Comparison of ENCODE assay signal across 24 mouse cellular contexts in the genomic region with DNA sequence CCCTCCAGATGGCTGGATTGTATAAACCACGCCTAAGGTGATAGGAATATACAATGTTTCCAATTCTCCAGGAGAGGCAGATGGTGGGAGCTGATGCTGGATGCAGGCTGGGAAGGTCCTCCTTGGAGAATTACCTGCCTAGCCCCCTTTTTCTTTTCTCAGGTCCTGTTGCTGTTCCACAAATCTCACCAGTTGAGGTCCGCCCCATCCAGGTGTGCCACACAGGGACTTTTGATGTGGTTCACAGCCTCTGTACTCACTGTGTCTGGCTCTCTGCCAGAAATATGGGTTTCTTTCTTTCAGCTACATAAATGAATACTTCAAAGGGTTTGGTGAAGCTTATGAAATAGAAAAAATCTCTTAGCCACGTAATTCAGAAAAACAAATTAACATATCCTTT. TPM values are rescaled to one million over a fixed set of nuclear protein-coding genes. Genes with fewer than 3 reads are reported as not detected.
DNase-seq lines count a peak whose midpoint lies in the region; ATAC-seq lines count a peak whose summit lies in the region.
"Had no signal": no experiment of that assay in that cellular context is flagged by ENCODE, and none has a peak within 500 bp of the region (broad histone marks: within the 10 kb centered on the region; RNA-seq: fewer than 3 reads in every experiment).

No protein-coding gene starts in this region.

- H3K9me3 ChIP-seq in embryonic facial prominence, embryonic 14.5 days (ENCODE audit: control insufficient read depth, low read length) = no peaks in the 10 kb centered on the region
- H3K9me3 ChIP-seq in embryonic facial prominence, embryonic 10.5 days = no peaks in the 10 kb centered on the region
- H3K9me3 ChIP-seq: forebrain, embryonic 13.5 days; hindbrain, embryonic 13.5 days; limb, embryonic 13.5 days; midbrain, embryonic 13.5 days had no signal

- peaks cover 7% of the 10 kb centered on the region; the same call in 1 of the 2 replicates for H3K4me1 ChIP-seq in embryonic facial prominence, embryonic 14.5 days (ENCODE audit: control insufficient read depth, insufficient read depth, low read length)
- H3K4me1 ChIP-seq in embryonic facial prominence, embryonic 10.5 days = peaks cover 15% of the 10 kb centered on the region

- no peak overlapping the region for H3K9ac ChIP-seq in embryonic facial prominence, embryonic 14.5 days (ENCODE audit: low read depth, low read length)
- H3K9ac ChIP-seq: forebrain, embryonic 13.5 days; hindbrain, embryonic 13.5 days; limb, embryonic 13.5 days; liver, embryonic 14.5 days; midbrain, embryonic 13.5 days had no signal

- no peak overlapping the region for H3K4me3 ChIP-seq in embryonic facial prominence, embryonic 14.5 days (ENCODE audit: low read depth, low read length)
- no peak overlapping the region for H3K4me3 ChIP-seq in embryonic facial prominence, embryonic 10.5 days
- H3K4me3 ChIP-seq: forebrain, embryonic 13.5 days; hindbrain, embryonic 13.5 days; layer of hippocampus, adult 2 months; limb, embryonic 13.5 days; midbrain, embryonic 13.5 days had no signal

- H3K36me3 ChIP-seq in embryonic facial prominence, embryonic 14.5 days (ENCODE audit: control insufficient read depth, insufficient read depth, low read length) = no peaks in the 10 kb centered on the region
- H3K36me3 ChIP-seq in embryonic facial prominence, embryonic 10.5 days (replicated peaks) = no peaks in the 10 kb centered on the region
- H3K36me3 ChIP-seq: hindbrain, embryonic 13.5 days; limb, embryonic 13.5 days; midbrain, embryonic 13.5 days had no signal

- peaks cover 12% of the 10 kb centered on the region for H3K27me3 ChIP-seq in embryonic facial prominence, embryonic 14.5 days (replicated peaks; ENCODE audit: control insufficient read depth, insufficient read depth, low read length)
- H3K27me3 ChIP-seq in embryonic facial prominence, embryonic 10.5 days (replicated peaks; ENCODE audit: low read depth, poor library complexity, severe bottlenecking) = peaks cover 30% of the 10 kb centered on the region
- H3K27me3 ChIP-seq: Patski had no signal

- H3K27ac ChIP-seq in embryonic facial prominence, embryonic 14.5 days (replicated peaks; ENCODE audit: low read depth, low read length) = no peak overlapping the region
- H3K27ac ChIP-seq in embryonic facial prominence, embryonic 10.5 days (replicated peaks) = no peak overlapping the region
- H3K27ac ChIP-seq: forebrain, embryonic 13.5 days; hindbrain, embryonic 13.5 days; kidney, postnatal 0 days; limb, embryonic 13.5 days; liver, embryonic 14.5 days; midbrain, embryonic 13.5 days had no signal

- peak; percentile 78 for DNase-seq in embryonic facial prominence, embryonic 14.5 days (ENCODE audit: low spot score)
- DNase-seq in embryonic facial prominence, embryonic 10.5 days (ENCODE audit: low spot score) = no peak
- DNase-seq in testis, postnatal 14 days (ENCODE audit: low spot score) = peak; percentile 60
- DNase-seq in testis, postnatal 10 days (ENCODE audit: low spot score) = no peak
- peak; percentile 63 to 81 for DNase-seq in thymus, adult 18-20 months
- no peak for DNase-seq in gastrocnemius, postnatal 4 days (ENCODE audit: low spot score in 2 of 2)
- no peak for DNase-seq in cerebellum, adult 18-20 months
- DNase-seq: cerebellum, adult 9-11 months; embryo, embryonic 11 days; heart, postnatal 14 days; lung, postnatal 4 days had no signal

- no peak overlapping the region for H3K4me2 ChIP-seq in embryonic facial prominence, embryonic 14.5 days (ENCODE audit: low read depth, low read length)
- H3K4me2 ChIP-seq: forebrain, embryonic 13.5 days; heart, embryonic 11.5 days; hindbrain, embryonic 13.5 days; limb, embryonic 13.5 days; midbrain, embryonic 13.5 days had no signal

- ATAC-seq in embryonic facial prominence, embryonic 14.5 days (ENCODE audit: low read depth) = peak; percentile 13; the same call in 1 of the 2 replicates
- no peak for ATAC-seq in megakaryocyte, adult 5-6 weeks (ENCODE audit: poor library complexity, severe bottlenecking)
- ATAC-seq: forebrain, embryonic 13.5 days; intestine, embryonic 16.5 days; midbrain, embryonic 13.5 days; Patski had no signal

- 70% methylated on average over 3 of the region's 3 CpGs for WGBS in embryonic facial prominence, embryonic 14.5 days
- 84% methylated on average over 3 of the region's 3 CpGs for WGBS in embryonic facial prominence, embryonic 10.5 days

RNA-seq across cellular contexts. Expression of gene Ptpre, which starts 5.0 kb away (rescaled TPM):
- 3.9 and 4.1 TPM in 2 replicates for polyA plus RNA-seq in embryonic facial prominence, embryonic 14.5 days (2014; fragmentation: Nextera tagmentation; extraction: Ambion mirVana)
- 0.68 and 1.0 TPM in 2 replicates for polyA plus RNA-seq in embryonic facial prominence, embryonic 10.5 days (2016; fragmentation: Nextera tagmentation; extraction: Ambion mirVana)
- total RNA-seq in gastrocnemius, postnatal 4 days (2021) = 10 to 100 TPM in 1 of 2 experiments, 1 to 10 TPM in 1; 9.2 to 10.3 TPM
- 86.4 and 88.1 TPM in 2 replicates for total RNA-seq in megakaryocyte, adult 5-6 weeks (2015)
- total RNA-seq in megakaryocyte, adult 5-6 weeks (2017) = 83.6 and 93.5 TPM in 2 replicates

RNA-seq across cellular contexts. Expression of gene Clrn3, which starts 13.8 kb away (rescaled TPM):
- not detected in 2 replicates for polyA plus RNA-seq in embryonic facial prominence, embryonic 14.5 days (2014; fragmentation: Nextera tagmentation; extraction: Ambion mirVana)
- polyA plus RNA-seq in embryonic facial prominence, embryonic 10.5 days (2016; fragmentation: Nextera tagmentation; extraction: Ambion mirVana) = not detected in 2 replicates
- total RNA-seq in gastrocnemius, postnatal 4 days (2021) = not detected
- total RNA-seq in megakaryocyte, adult 5-6 weeks (2015) = not detected in 2 replicates
- total RNA-seq in megakaryocyte, adult 5-6 weeks (2017) = 0.28 TPM in 1 of 2 replicates, not detected in the other
- total RNA-seq: heart, postnatal 14 days; layer of hippocampus, adult 2 months; left cerebral cortex, adult 18-20 months had no signal
- polyA plus RNA-seq: forebrain, embryonic 13.5 days; heart, embryonic 11.5 days; limb, embryonic 13.5 days; liver, embryonic 14.5 days; midbrain, embryonic 13.5 days; Patski; testis, adult 2 months had no signal

Comparison
In these comparisons a context has a peak if more than half of its experiments do, and no peak if none do; other contexts are left out.
1. DNase-seq: peak in embryonic facial prominence, embryonic 14.5 days (single experiment), testis, postnatal 14 days (single experiment) and thymus, adult 18-20 months (2 of 2); none in embryonic facial prominence, embryonic 10.5 days (single experiment), testis, postnatal 10 days (single experiment), gastrocnemius, postnatal 4 days (0 of 2) and cerebellum, adult 18-20 months (0 of 2).
2. RNA of gene Ptpre, which starts 5.0 kb away (total RNA-seq): 83.6 to 93.5 TPM in megakaryocyte, adult 5-6 weeks; 9.2 to 10.3 TPM in gastrocnemius, postnatal 4 days; every median in the first group is over 4 times any median in the second.